In genomic region chr6:84931051-84931450, GRCm38 (mm10) we compare ENCODE assay signal across 22 mouse cellular contexts.
DNase-seq lines count a peak whose midpoint lies in the region; ATAC-seq and TF ChIP-seq lines count a peak whose summit lies in the region.
"Had no signal": no experiment of that assay in that cellular context is flagged by ENCODE, and none has a peak within 500 bp of the region (broad histone marks: within the 10 kb centered on the region; RNA-seq: fewer than 3 reads in every experiment).

No protein-coding gene starts in this region.

- H3K27me3 ChIP-seq in forebrain, embryonic 16.5 days (replicated peaks; ENCODE audit: control insufficient read depth, insufficient read depth, low read length), result no peaks in the 10 kb centered on the region
- H3K27me3 ChIP-seq in forebrain, embryonic 10.5 days (ENCODE audit: poor library complexity, severe bottlenecking), result no peaks in the 10 kb centered on the region
- H3K27me3 ChIP-seq in lung, embryonic 16.5 days (ENCODE audit: control insufficient read depth, insufficient read depth, low read depth, low read length), result no peaks in the 10 kb centered on the region
- no peaks in the 10 kb centered on the region for H3K27me3 ChIP-seq in myocyte (ENCODE audit: control insufficient read depth, insufficient read depth, insufficient read length)
- H3K27me3 ChIP-seq: hindbrain, embryonic 12.5 days; limb, embryonic 12.5 days; liver, embryonic 13.5 days; neural tube, embryonic 12.5 days; Patski had no signal

- H3K27ac ChIP-seq in forebrain, embryonic 16.5 days (ENCODE audit: low read length), result no peak overlapping the region
- H3K27ac ChIP-seq in forebrain, embryonic 10.5 days, result no peak overlapping the region
- H3K27ac ChIP-seq in lung, embryonic 16.5 days (ENCODE audit: low read length), result peak overlapping the region; percentile 10; the same call in 1 of the 2 replicates
- H3K27ac ChIP-seq: hindbrain, embryonic 12.5 days; limb, embryonic 12.5 days; liver, embryonic 13.5 days; neural tube, embryonic 12.5 days; stomach, postnatal 0 days had no signal

- H3K9me3 ChIP-seq in forebrain, embryonic 16.5 days (ENCODE audit: control insufficient read depth, low read length), result no peaks in the 10 kb centered on the region
- H3K9me3 ChIP-seq in forebrain, embryonic 10.5 days, result no peaks in the 10 kb centered on the region
- no peaks in the 10 kb centered on the region for H3K9me3 ChIP-seq in lung, embryonic 16.5 days (ENCODE audit: control insufficient read depth, low read length)
- H3K9me3 ChIP-seq: hindbrain, embryonic 12.5 days; limb, embryonic 12.5 days; liver, embryonic 13.5 days; neural tube, embryonic 12.5 days had no signal

- H3K79me2 ChIP-seq in myocyte (ENCODE audit: control insufficient read depth, insufficient read depth), result no peaks in the 10 kb centered on the region

- peak; percentile 67; the same call in 1 of the 2 replicates for ATAC-seq in forebrain, embryonic 16.5 days
- ATAC-seq in lung, embryonic 16.5 days (ENCODE audit: low read depth), result peak; percentile 71
- ATAC-seq: intestine, postnatal 0 days; Patski had no signal

- H3K9ac ChIP-seq in forebrain, embryonic 16.5 days (replicated peaks; ENCODE audit: low read depth, low read length), result no peak overlapping the region
- H3K9ac ChIP-seq in lung, embryonic 16.5 days (ENCODE audit: low read length), result no peak overlapping the region
- H3K9ac ChIP-seq: hindbrain, embryonic 12.5 days; limb, embryonic 12.5 days; liver, embryonic 13.5 days; neural tube, embryonic 12.5 days had no signal

- H3K4me2 ChIP-seq in forebrain, embryonic 16.5 days (ENCODE audit: low read length), result no peak overlapping the region
- H3K4me2 ChIP-seq in lung, embryonic 16.5 days (ENCODE audit: low read depth, low read length), result no peak overlapping the region
- H3K4me2 ChIP-seq in myocyte (ENCODE audit: low read depth), result no peak overlapping the region
- H3K4me2 ChIP-seq: hindbrain, embryonic 12.5 days; limb, embryonic 12.5 days; liver, embryonic 13.5 days; neural tube, embryonic 12.5 days had no signal

- H3K36me3 ChIP-seq in forebrain, embryonic 16.5 days (ENCODE audit: control insufficient read depth, insufficient read depth), result no peaks in the 10 kb centered on the region
- no peaks in the 10 kb centered on the region for H3K36me3 ChIP-seq in forebrain, embryonic 10.5 days (replicated peaks)
- no peaks in the 10 kb centered on the region for H3K36me3 ChIP-seq in lung, embryonic 16.5 days (ENCODE audit: control insufficient read depth, insufficient read depth, low read length)
- H3K36me3 ChIP-seq in myocyte (ENCODE audit: control insufficient read depth, insufficient read depth), result no peaks in the 10 kb centered on the region
- H3K36me3 ChIP-seq: hindbrain, embryonic 12.5 days; limb, embryonic 12.5 days; liver, embryonic 13.5 days; neural tube, embryonic 12.5 days had no signal

- no peaks in the 10 kb centered on the region for H3K4me1 ChIP-seq in forebrain, embryonic 16.5 days (replicated peaks; ENCODE audit: control insufficient read depth, insufficient read depth, low read length)
- H3K4me1 ChIP-seq in forebrain, embryonic 10.5 days, result peaks cover 20% of the 10 kb centered on the region
- H3K4me1 ChIP-seq in lung, embryonic 16.5 days (replicated peaks; ENCODE audit: control insufficient read depth, insufficient read depth, low read length), result peaks cover 13% of the 10 kb centered on the region
- H3K4me1 ChIP-seq: neural tube, embryonic 12.5 days had no signal

- 30% methylated on average over 1 of the region's 1 CpGs for WGBS in forebrain, embryonic 16.5 days
- WGBS in forebrain, embryonic 10.5 days, result 38% methylated on average over 1 of the region's 1 CpGs
- 29% methylated on average over 1 of the region's 1 CpGs for WGBS in lung, embryonic 16.5 days

- no peak overlapping the region for H3K4me3 ChIP-seq in forebrain, embryonic 16.5 days (replicated peaks; ENCODE audit: low read length)
- no peak overlapping the region for H3K4me3 ChIP-seq in forebrain, embryonic 10.5 days
- H3K4me3 ChIP-seq in lung, embryonic 16.5 days (ENCODE audit: low read length), result no peak overlapping the region
- no peak overlapping the region for H3K4me3 ChIP-seq in myocyte
- H3K4me3 ChIP-seq: hindbrain, embryonic 12.5 days; limb, embryonic 12.5 days; liver, embryonic 13.5 days; neural tube, embryonic 12.5 days had no signal

- no peak for DNase-seq in forebrain, embryonic 10.5 days (ENCODE audit: extremely low spot score, low spot score)
- DNase-seq in lung, postnatal 36 days, result no peak
- DNase-seq in brain, adult 2 months (ENCODE audit: low read depth, low spot score), result peak; percentile 58
- no peak for DNase-seq in thymus, postnatal 36 days
- DNase-seq: adrenal gland, postnatal 25 days; cerebellum, adult 8-10 months; gastrocnemius, postnatal 25 days; heart, postnatal 10 days; kidney, postnatal 25 days; layer of hippocampus, adult 9-11 months; liver, embryonic 13.5 days; right cerebral cortex, postnatal 25 days; thymus, postnatal 14 days had no signal

- no peak overlapping the region for H3ac ChIP-seq in myocyte (ENCODE audit: control insufficient read depth, insufficient read length)

- TF ChIP-seq POLR2A in myocyte (IDR thresholded peaks at IDR 0.05; ENCODE audit: insufficient read length, low read depth), result no peak

TF ChIP-seq in myocyte, 11 proteins besides CTCF, POLR2A, EP300 and RAD21:
- TF ChIP-seq TCF12 (IDR thresholded peaks at IDR 0.05; ENCODE audit: insufficient read depth, poor library complexity, severe bottlenecking) (no peak), E2F4 (IDR thresholded peaks at IDR 0.05; ENCODE audit: insufficient read depth) (no peak), TCF3 (IDR thresholded peaks at IDR 0.05; ENCODE audit: insufficient read length, low read depth) (no peak), CEBPB (IDR thresholded peaks at IDR 0.05; ENCODE audit: insufficient read depth, poor library complexity, severe bottlenecking) (no peak), MYOG (IDR thresholded peaks at IDR 0.05; ENCODE audit: control insufficient read depth in 1 of 3, insufficient read depth in 1 of 3, insufficient read length in 2 of 3, low read depth in 2 of 3) (peak; percentile 5 to 81 (median 67)), REST (IDR thresholded peaks at IDR 0.05; ENCODE audit: insufficient read depth, insufficient read length) (no peak), SRF (IDR thresholded peaks at IDR 0.05; ENCODE audit: control insufficient read depth, insufficient read length, low read depth) (no peak), MYOD1 (IDR thresholded peaks at IDR 0.05; ENCODE audit: control insufficient read depth in 1 of 3, insufficient read length in 2 of 3, low read depth in 2 of 3) (peak; percentile 32 to 70 (median 46)), POLR2AphosphoS2 (IDR thresholded peaks at IDR 0.05; ENCODE audit: insufficient read length, low read depth) (no peak), MAX (IDR thresholded peaks at IDR 0.05; ENCODE audit: low read depth) (no peak), USF1 (IDR thresholded peaks at IDR 0.05; ENCODE audit: low read depth) (no peak)
